Mouse (Mus musculus): ENCODE results near the gene Cfap300. TPM values are rescaled to one million over a fixed set of nuclear protein-coding genes. Genes with fewer than 3 reads are reported as not detected.

Gene Cfap300
- polyA plus RNA-seq, 1 experiment from 2014 or later: 16.1 TPM

DNA sequence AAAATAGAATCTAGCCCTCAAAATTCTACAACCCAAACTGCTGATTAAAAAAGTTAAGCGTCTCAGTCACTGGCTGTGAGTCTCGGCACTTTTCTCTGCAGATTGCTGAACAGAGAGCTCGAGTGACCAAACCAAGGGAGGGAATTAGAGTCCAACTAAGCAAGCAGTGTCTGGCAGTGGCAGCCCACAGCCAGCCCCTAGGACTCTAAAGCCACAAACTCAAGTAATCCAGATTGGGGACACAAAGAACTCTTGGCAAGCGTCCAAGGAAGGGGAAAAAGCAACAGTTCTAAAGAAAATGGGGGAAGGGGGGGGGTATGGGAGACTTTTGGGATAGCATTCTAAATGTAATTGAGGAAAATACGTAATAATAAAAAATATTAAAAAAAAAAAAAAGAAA, 48.3 kb downstream of the Cfap300 start:
- H3K27me3 ChIP-seq (ENCODE audit: control insufficient read depth, insufficient read depth, low read depth, low read length): no peaks in the 10 kb centered on the region
- no peaks in the 10 kb centered on the region for H3K9me3 ChIP-seq (replicated peaks; ENCODE audit: control insufficient read depth, low read length, poor library complexity, severe bottlenecking)
- H3K36me3 ChIP-seq (ENCODE audit: control insufficient read depth, insufficient read depth, low read length): no peaks in the 10 kb centered on the region
- 47% methylated on average over 5 of the region's 5 CpGs for WGBS
- no peak overlapping the region for H3K4me2 ChIP-seq (ENCODE audit: low read length)
- no peak overlapping the region for H3K27ac ChIP-seq (ENCODE audit: low read length)
- H3K9ac ChIP-seq (ENCODE audit: low read depth, low read length): no peak overlapping the region
- no peak overlapping the region for H3K4me3 ChIP-seq (ENCODE audit: low read depth, low read length)
- H3K4me1 ChIP-seq (ENCODE audit: control insufficient read depth, insufficient read depth, low read length): no peaks in the 10 kb centered on the region
- no peak for ATAC-seq

DNA sequence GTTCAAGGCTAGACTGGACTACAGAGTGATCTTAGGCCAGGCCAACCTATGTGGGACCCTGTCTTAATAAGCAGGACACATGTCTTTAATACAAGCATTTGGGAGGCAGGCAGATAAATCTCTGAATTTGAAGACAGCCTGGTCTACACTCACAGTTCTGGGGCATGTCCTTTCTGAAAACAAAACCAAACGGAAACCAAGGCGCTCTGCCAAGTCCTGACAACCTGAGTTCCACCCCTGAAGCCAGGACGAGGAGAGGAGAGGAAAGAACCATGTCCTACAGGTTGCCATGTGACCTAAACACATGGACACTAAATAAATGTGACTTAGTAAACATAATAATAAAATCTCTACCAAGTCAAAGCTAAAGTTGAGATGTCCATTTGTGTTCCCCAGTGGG, 50.0 kb downstream of the Cfap300 start:
- Histone ChIP-seq H3K9me3 (replicated peaks; ENCODE audit: control insufficient read depth, low read length, poor library complexity, severe bottlenecking) (no peaks in the 10 kb centered on the region), H3K4me3 (ENCODE audit: low read depth, low read length) (no peak overlapping the region), H3K27ac (ENCODE audit: low read length) (no peak overlapping the region), H3K36me3 (ENCODE audit: control insufficient read depth, insufficient read depth, low read length) (no peaks in the 10 kb centered on the region), H3K27me3 (ENCODE audit: control insufficient read depth, insufficient read depth, low read depth, low read length) (no peaks in the 10 kb centered on the region), H3K9ac (ENCODE audit: low read depth, low read length) (no peak overlapping the region), H3K4me2 (ENCODE audit: low read length) (no peak overlapping the region), H3K4me1 (ENCODE audit: control insufficient read depth, insufficient read depth, low read length) (no peaks in the 10 kb centered on the region)
- 84% methylated on average over 3 of the region's 3 CpGs for WGBS
- no peak for ATAC-seq

DNA sequence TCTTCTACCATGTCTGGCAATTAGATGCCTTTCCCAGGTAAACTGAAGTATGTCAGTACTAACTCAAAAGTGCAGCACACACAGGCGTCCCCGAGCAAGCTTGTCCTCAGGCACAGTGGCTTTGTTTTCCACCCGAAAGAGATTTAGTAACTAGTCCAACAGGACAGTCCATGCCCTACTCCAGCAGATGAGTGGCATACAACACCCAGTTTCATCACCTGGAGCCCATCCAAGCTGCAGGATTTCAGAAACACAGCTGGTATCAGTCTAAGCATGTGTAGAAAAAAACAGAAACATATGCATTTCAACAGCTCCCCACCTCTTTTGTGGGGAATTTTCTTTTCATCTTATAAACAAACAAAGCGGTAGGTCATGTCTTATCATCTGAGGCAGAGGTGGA, 51.7 kb downstream of the Cfap300 start:
- Histone ChIP-seq H3K9me3 (replicated peaks; ENCODE audit: control insufficient read depth, low read length, poor library complexity, severe bottlenecking) (no peaks in the 10 kb centered on the region), H3K4me3 (ENCODE audit: low read depth, low read length) (no peak overlapping the region), H3K27me3 (ENCODE audit: control insufficient read depth, insufficient read depth, low read depth, low read length) (no peaks in the 10 kb centered on the region), H3K4me2 (ENCODE audit: low read length) (no peak overlapping the region), H3K4me1 (ENCODE audit: control insufficient read depth, insufficient read depth, low read length) (no peaks in the 10 kb centered on the region), H3K9ac (ENCODE audit: low read depth, low read length) (no peak overlapping the region), H3K36me3 (ENCODE audit: control insufficient read depth, insufficient read depth, low read length) (no peaks in the 10 kb centered on the region), H3K27ac (ENCODE audit: low read length) (no peak overlapping the region)
- ATAC-seq: no peak
- 88% methylated on average over 4 of the region's 4 CpGs for WGBS

DNA sequence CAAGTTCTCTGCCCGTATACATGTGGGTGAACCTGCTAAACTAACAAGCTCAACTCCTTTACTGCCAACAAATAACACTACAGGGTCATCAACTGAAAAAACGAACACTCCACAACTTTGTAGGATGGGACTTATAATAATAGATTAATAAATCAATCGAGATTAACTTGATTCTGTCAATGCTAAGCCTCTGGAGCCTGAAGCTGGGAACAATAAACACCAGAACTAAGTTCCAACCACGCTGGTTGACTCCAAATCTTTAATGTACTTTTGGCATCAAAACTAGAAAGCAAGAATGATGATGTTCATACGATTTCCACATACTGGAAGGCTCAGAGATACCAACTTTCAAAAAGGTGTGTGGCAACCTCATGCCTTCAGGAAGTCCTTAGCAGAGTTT, 55.5 kb downstream of the Cfap300 start:
- no peak overlapping the region for H3K27ac ChIP-seq (ENCODE audit: low read length)
- no peak for ATAC-seq

DNA sequence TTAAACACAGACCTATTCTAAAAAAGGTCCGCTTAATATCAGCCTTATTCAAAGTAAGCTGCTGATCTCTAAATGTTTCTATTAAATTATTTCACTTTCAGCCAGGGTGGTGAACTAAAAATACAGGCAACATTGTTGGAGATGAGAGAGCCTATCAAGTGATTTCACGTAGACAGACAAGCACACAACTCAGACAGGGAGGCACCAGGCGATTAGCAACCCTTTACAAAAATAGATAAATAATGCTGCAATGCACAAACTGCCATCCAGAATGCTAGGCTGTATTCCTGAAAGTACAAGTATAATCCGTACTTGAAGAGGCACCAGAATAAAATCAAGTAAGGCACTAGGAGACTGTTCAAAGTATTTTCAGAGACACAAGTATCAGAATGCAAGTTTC, 58.3 kb downstream of the Cfap300 start:
- H3K4me1 ChIP-seq (ENCODE audit: control insufficient read depth, insufficient read depth, low read length): no peaks in the 10 kb centered on the region
- H3K36me3 ChIP-seq (ENCODE audit: control insufficient read depth, insufficient read depth, low read length): no peaks in the 10 kb centered on the region
- no peaks in the 10 kb centered on the region for H3K9me3 ChIP-seq (replicated peaks; ENCODE audit: control insufficient read depth, low read length, poor library complexity, severe bottlenecking)
- no peak overlapping the region for H3K4me2 ChIP-seq (ENCODE audit: low read length)
- H3K4me3 ChIP-seq (ENCODE audit: low read depth, low read length): no peak overlapping the region
- H3K27ac ChIP-seq (ENCODE audit: low read length): no peak overlapping the region
- H3K27me3 ChIP-seq (ENCODE audit: control insufficient read depth, insufficient read depth, low read depth, low read length): no peaks in the 10 kb centered on the region
- WGBS: 67% methylated on average over 4 of the region's 4 CpGs
- no peak overlapping the region for H3K9ac ChIP-seq (ENCODE audit: low read depth, low read length)
- no peak for ATAC-seq

More for the DNA sequence above, 55.5 kb downstream of the Cfap300 start:
- no peaks in the 10 kb centered on the region for H3K9me3 ChIP-seq (replicated peaks; ENCODE audit: control insufficient read depth, low read length, poor library complexity, severe bottlenecking)
- no peak overlapping the region for H3K4me3 ChIP-seq (ENCODE audit: low read depth, low read length)
- no peak overlapping the region for H3K4me2 ChIP-seq (ENCODE audit: low read length)
- WGBS: 88% methylated on average over 5 of the region's 5 CpGs
- no peaks in the 10 kb centered on the region for H3K4me1 ChIP-seq (ENCODE audit: control insufficient read depth, insufficient read depth, low read length)
- H3K9ac ChIP-seq (ENCODE audit: low read depth, low read length): no peak overlapping the region
- no peaks in the 10 kb centered on the region for H3K27me3 ChIP-seq (ENCODE audit: control insufficient read depth, insufficient read depth, low read depth, low read length)
- no peaks in the 10 kb centered on the region for H3K36me3 ChIP-seq (ENCODE audit: control insufficient read depth, insufficient read depth, low read length)

DNA sequence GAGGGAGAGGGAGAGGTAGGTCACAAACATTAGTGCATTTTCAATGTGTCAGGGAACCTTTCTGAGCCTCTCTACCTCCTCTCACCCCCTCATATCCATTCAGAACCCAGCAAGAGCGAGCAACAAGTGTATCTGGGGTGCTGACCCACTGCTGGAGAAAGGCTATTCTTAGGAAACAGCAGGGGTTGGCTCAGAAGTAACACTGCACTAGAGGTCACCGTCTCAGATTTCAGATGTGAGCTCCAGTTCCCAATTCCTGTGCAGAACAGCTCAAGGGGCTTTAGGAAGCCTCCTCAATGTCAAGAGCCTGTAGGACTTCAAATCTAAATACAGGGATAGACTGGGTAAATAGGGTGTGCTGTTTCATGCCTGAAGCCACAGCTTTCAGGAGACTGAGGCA, 59.0 kb downstream of the Cfap300 start:
- 9% methylated on average over 2 of the region's 2 CpGs for WGBS
- no peaks in the 10 kb centered on the region for H3K4me1 ChIP-seq (ENCODE audit: control insufficient read depth, insufficient read depth, low read length)
- no peaks in the 10 kb centered on the region for H3K27me3 ChIP-seq (ENCODE audit: control insufficient read depth, insufficient read depth, low read depth, low read length)
- H3K4me3 ChIP-seq (ENCODE audit: low read depth, low read length): no peak overlapping the region
- H3K9ac ChIP-seq (ENCODE audit: low read depth, low read length): no peak overlapping the region
- no peaks in the 10 kb centered on the region for H3K9me3 ChIP-seq (replicated peaks; ENCODE audit: control insufficient read depth, low read length, poor library complexity, severe bottlenecking)
- H3K27ac ChIP-seq (ENCODE audit: low read length): no peak overlapping the region
- no peaks in the 10 kb centered on the region for H3K36me3 ChIP-seq (ENCODE audit: control insufficient read depth, insufficient read depth, low read length)
- ATAC-seq: no peak
- H3K4me2 ChIP-seq (ENCODE audit: low read length): no peak overlapping the region

DNA sequence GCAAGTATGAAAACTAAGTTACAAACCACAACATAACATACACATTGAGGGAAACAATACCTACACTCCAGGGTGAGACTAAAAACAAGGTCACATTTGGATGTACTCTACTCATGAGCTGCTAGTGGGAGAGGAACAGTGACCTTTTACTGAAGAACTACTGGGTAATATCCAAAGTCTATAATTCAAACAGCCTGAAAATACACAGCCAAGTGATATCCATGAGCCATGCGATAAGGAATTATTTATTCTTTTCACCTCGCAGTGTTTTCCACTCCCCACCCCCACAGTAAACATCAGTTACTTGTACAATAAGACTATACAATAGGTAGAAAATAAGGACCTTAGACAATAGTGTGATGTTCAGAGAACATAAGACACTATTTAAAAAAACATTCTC, 62.5 kb downstream of the Cfap300 start:
- Histone ChIP-seq H3K9me3 (replicated peaks; ENCODE audit: control insufficient read depth, low read length, poor library complexity, severe bottlenecking) (no peaks in the 10 kb centered on the region), H3K4me2 (ENCODE audit: low read length) (no peak overlapping the region), H3K27ac (ENCODE audit: low read length) (no peak overlapping the region), H3K36me3 (ENCODE audit: control insufficient read depth, insufficient read depth, low read length) (no peaks in the 10 kb centered on the region), H3K4me1 (ENCODE audit: control insufficient read depth, insufficient read depth, low read length) (no peaks in the 10 kb centered on the region), H3K9ac (ENCODE audit: low read depth, low read length) (no peak overlapping the region), H3K27me3 (ENCODE audit: control insufficient read depth, insufficient read depth, low read depth, low read length) (no peaks in the 10 kb centered on the region), H3K4me3 (ENCODE audit: low read depth, low read length) (no peak overlapping the region)
- 86% methylated on average over 2 of the region's 2 CpGs for WGBS
- no peak for ATAC-seq

DNA sequence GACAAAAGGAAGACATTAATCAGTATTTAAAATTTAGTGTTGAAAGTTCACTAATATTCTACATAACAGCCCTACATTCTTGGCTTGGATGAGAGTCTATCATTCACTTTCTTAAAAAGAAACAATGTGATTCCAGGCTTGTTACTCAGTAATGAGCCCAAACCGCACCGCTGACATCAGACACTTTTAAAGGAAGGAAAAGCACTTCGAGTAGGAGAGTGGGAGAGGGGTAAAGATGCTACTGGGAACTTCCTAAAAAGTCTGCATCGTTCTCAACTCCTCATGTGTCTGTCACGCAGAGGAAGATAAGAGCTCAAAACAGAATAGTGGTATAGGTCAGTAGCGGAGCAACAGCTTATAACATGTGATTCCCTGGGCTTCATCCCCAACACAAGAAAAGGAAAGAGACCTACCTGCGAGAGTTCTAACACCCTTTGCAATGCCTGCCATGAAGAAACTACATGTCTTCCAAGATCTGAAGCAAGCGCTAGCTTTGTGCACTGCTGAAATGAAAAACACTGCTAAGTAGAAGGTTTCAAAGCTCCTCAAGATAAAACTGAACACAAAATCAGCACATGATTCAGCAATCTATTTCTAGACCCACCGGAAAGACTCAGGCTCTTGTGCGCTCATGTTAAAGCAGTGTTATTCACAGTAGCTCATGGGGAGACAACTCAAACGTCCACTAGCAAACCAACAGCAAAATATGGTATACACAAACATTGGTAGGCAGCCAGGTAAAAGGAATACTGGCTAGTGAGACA, 63.3 kb downstream of the Cfap300 start:
- H3K9me3 ChIP-seq (replicated peaks; ENCODE audit: control insufficient read depth, low read length, poor library complexity, severe bottlenecking): no peaks in the 10 kb centered on the region
- WGBS: 92% methylated on average over 11 of the region's 11 CpGs
- H3K9ac ChIP-seq (ENCODE audit: low read depth, low read length): no peak overlapping the region
- H3K36me3 ChIP-seq (ENCODE audit: control insufficient read depth, insufficient read depth, low read length): no peaks in the 10 kb centered on the region
- ATAC-seq: no peak
- no peaks in the 10 kb centered on the region for H3K4me1 ChIP-seq (ENCODE audit: control insufficient read depth, insufficient read depth, low read length)
- no peak overlapping the region for H3K4me3 ChIP-seq (ENCODE audit: low read depth, low read length)
- H3K4me2 ChIP-seq (ENCODE audit: low read length): no peak overlapping the region
- H3K27ac ChIP-seq (ENCODE audit: low read length): no peak overlapping the region
- H3K27me3 ChIP-seq (ENCODE audit: control insufficient read depth, insufficient read depth, low read depth, low read length): no peaks in the 10 kb centered on the region

DNA sequence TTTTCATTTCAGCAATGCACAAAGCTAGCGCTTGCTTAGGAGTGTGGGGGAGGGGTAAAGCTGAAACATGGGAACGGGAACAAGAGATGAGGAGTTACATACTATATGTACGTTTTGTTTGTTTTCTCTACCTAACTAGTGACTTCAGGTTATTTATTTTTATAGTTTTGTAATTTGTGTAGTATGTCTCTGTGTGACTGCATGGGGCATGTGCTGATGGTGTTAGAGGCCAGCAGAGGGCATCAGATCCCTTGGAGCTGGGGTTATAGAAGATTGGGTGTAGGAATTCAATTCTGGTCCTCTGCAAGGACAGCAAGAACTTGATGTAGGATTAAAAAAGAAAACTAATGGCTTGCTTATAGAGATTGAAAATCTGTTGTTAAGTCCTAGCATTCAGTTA, 64.1 kb downstream of the Cfap300 start:
- Histone ChIP-seq H3K4me3 (ENCODE audit: low read depth, low read length) (no peak overlapping the region), H3K27me3 (ENCODE audit: control insufficient read depth, insufficient read depth, low read depth, low read length) (no peaks in the 10 kb centered on the region), H3K9me3 (replicated peaks; ENCODE audit: control insufficient read depth, low read length, poor library complexity, severe bottlenecking) (no peaks in the 10 kb centered on the region), H3K27ac (ENCODE audit: low read length) (no peak overlapping the region), H3K4me1 (ENCODE audit: control insufficient read depth, insufficient read depth, low read length) (no peaks in the 10 kb centered on the region), H3K36me3 (ENCODE audit: control insufficient read depth, insufficient read depth, low read length) (no peaks in the 10 kb centered on the region), H3K4me2 (ENCODE audit: low read length) (no peak overlapping the region), H3K9ac (ENCODE audit: low read depth, low read length) (no peak overlapping the region)
- 86% methylated on average over 3 of the region's 3 CpGs for WGBS
- ATAC-seq: no peak

Measured in midbrain, embryonic 16.5 days (tissue).